Mouse (Mus musculus): ENCODE results near the gene Rpl23. TPM values are rescaled to one million over a fixed set of nuclear protein-coding genes. Genes with fewer than 3 reads are reported as not detected.

Rpl23 gene
- polyA plus RNA-seq, 1 experiment = 32.2 TPM

DNA sequence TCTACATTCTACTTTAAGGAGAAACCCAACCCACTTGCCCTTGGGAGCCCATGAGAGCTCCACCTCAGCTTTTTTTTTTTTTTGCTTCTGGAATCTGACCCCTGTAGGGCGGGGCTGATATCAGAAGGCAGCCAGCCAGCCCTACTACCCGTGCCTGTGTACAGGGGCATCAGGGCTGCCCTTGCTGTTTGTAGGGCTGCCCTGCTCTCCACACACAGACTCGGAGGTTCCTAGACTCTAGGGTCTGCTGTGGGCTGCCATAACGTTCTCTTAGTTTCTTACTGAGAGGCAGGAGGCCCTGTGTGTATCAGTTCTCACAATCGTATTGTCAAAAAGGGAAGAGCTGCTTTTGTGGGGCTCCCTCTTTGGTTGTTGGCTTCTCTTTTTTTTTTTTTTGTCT is 35.1 kb upstream of the Rpl23 start:
- TF ChIP-seq TAL1 (IDR thresholded peaks at IDR 0.05; ENCODE audit: low read length) = no peak
- TF ChIP-seq GATA1 (IDR thresholded peaks at IDR 0.05; ENCODE audit: low read length) = no peak
- H3K4me1 ChIP-seq (ENCODE audit: control insufficient read depth) = peaks cover 35% of the 10 kb centered on the region
- no peaks in the 10 kb centered on the region for H3K9me3 ChIP-seq (ENCODE audit: control insufficient read depth, low read length)
- no peaks in the 10 kb centered on the region for H3K27me3 ChIP-seq (ENCODE audit: control insufficient read depth)
- peaks cover 13% of the 10 kb centered on the region; the same call in 1 of the 2 replicates for H3K36me3 ChIP-seq (ENCODE audit: control insufficient read depth)
- H3K4me3 ChIP-seq (replicated peaks) = no peak overlapping the region

DNA sequence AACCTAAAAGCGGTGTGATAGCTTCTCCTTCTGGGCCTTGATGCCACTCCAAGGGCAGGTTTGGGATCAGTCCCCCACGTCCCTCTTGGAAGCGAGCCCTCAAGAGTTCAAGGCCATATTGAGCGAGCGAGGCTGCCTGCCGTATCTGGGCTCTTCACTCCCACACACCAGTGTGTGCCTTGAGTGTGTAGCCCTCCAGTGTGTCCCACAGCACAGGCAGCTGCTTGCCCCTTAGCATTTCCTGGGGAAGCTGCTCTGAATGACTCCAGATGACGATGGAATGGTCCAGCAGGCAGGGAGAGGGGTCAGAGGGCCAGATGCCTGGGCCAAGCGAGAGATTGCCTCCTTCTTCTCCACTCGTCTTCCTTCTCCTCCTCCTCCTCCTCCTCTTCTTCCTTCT is 34.7 kb upstream of the Rpl23 start:
- TF ChIP-seq TAL1 (IDR thresholded peaks at IDR 0.05; ENCODE audit: low read length) (no peak), GATA1 (IDR thresholded peaks at IDR 0.05; ENCODE audit: low read length) (no peak)
- Histone ChIP-seq H3K4me3 (replicated peaks) (no peak overlapping the region), H3K36me3 (ENCODE audit: control insufficient read depth) (peaks cover 13% of the 10 kb centered on the region; the same call in 1 of the 2 replicates), H3K4me1 (ENCODE audit: control insufficient read depth) (peaks cover 35% of the 10 kb centered on the region), H3K27me3 (ENCODE audit: control insufficient read depth) (no peaks in the 10 kb centered on the region), H3K9me3 (ENCODE audit: control insufficient read depth, low read length) (no peaks in the 10 kb centered on the region)

DNA sequence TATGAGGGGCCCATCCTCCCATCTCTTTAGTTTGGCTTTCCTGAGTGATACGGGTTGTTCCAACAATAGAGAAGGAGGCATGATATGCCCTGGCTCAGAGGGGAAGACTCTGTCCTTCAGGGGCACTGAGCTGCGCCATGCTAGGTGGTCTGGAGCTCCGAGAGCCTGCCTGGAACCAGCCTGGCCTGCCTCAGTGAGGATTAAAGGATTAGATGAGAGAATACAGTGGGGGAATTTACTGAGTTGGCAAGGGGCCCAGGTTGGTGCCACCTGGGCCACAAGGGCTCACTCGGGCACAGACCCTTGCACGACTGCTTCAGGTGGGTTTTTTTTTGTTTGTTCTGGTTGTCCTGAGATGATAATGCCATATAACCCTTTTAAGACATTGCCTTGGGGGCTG is 33.9 kb upstream of the Rpl23 start:
- Histone ChIP-seq H3K36me3 (ENCODE audit: control insufficient read depth) (peaks cover 13% of the 10 kb centered on the region; the same call in 1 of the 2 replicates), H3K27me3 (ENCODE audit: control insufficient read depth) (no peaks in the 10 kb centered on the region), H3K4me1 (ENCODE audit: control insufficient read depth) (peaks cover 30% of the 10 kb centered on the region), H3K4me3 (replicated peaks) (no peak overlapping the region), H3K9me3 (ENCODE audit: control insufficient read depth, low read length) (no peaks in the 10 kb centered on the region)
- no peak for TF ChIP-seq GATA1 (IDR thresholded peaks at IDR 0.05; ENCODE audit: low read length)
- no peak for TF ChIP-seq TAL1 (IDR thresholded peaks at IDR 0.05; ENCODE audit: low read length)

DNA sequence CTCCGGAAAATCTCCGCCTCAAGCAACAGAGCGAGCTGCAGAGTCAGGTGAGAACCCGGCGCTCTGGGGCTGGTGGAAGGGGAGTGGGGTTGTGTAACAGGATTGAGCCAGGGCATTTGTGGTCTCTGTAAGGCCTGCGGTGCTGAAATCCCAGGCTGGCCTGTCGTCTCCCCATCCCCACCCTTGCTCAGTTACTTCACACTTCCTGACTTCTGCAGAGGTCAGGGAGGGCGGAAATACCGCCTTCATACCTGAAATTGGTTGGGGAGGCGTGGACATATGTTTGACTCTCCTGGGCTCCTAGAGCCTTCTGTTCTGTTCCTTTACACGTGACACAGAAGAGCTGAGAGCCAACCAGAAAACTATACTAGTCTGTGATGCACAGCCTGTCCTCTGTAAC is 33.5 kb upstream of the Rpl23 start:
- H3K4me1 ChIP-seq (ENCODE audit: control insufficient read depth) = peaks cover 29% of the 10 kb centered on the region
- peaks cover 13% of the 10 kb centered on the region; the same call in 1 of the 2 replicates for H3K36me3 ChIP-seq (ENCODE audit: control insufficient read depth)
- no peak for TF ChIP-seq GATA1 (IDR thresholded peaks at IDR 0.05; ENCODE audit: low read length)
- no peak for TF ChIP-seq TAL1 (IDR thresholded peaks at IDR 0.05; ENCODE audit: low read length)
- no peaks in the 10 kb centered on the region for H3K9me3 ChIP-seq (ENCODE audit: control insufficient read depth, low read length)
- H3K4me3 ChIP-seq (replicated peaks) = no peak overlapping the region
- H3K27me3 ChIP-seq (ENCODE audit: control insufficient read depth) = no peaks in the 10 kb centered on the region

DNA sequence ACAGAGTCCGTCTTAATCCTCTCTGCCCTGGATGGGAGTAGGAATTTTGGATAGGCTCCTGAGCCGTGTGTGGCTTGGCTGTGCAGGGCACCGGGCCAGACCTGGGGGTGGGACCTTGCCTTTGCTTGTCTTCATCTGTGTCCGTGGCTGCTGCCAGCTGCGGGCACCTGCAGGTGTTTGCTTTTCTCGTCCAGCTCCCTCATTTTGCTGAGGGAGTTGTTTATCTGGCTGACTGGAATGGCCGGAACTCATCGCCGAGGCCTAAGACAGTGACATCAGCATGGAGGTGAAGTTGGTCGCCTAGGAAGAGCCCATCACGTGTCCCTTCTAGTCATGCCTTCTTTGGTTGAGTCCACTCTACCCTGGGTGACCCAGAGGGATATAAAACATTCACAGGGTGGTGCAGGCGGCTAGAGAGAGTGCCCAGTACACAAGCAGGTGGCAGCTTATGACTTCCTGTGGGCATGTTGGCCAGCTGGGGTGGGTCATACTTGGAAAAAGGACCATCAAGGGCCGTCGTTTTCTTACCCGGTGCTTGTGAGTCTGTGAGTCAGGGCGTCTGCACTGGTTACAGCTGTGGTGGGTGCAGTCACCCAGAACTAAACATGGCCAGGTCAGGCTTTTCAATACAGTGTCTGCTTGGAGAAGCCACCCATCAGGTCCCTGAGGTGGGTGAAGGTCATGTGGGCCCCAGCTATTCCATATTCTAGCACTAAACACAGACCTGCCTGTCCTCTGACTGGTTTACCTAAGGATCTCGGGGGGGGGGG is 31.7 kb upstream of the Rpl23 start:
- Histone ChIP-seq H3K4me3 (replicated peaks) (no peak overlapping the region), H3K27me3 (ENCODE audit: control insufficient read depth) (no peaks in the 10 kb centered on the region), H3K36me3 (ENCODE audit: control insufficient read depth) (peaks cover 18% of the 10 kb centered on the region; the same call in 1 of the 2 replicates), H3K4me1 (ENCODE audit: control insufficient read depth) (peaks cover 31% of the 10 kb centered on the region), H3K9me3 (ENCODE audit: control insufficient read depth, low read length) (no peaks in the 10 kb centered on the region)
- TF ChIP-seq GATA1 (IDR thresholded peaks at IDR 0.05; ENCODE audit: low read length) = no peak
- TF ChIP-seq TAL1 (IDR thresholded peaks at IDR 0.05; ENCODE audit: low read length) = no peak

DNA sequence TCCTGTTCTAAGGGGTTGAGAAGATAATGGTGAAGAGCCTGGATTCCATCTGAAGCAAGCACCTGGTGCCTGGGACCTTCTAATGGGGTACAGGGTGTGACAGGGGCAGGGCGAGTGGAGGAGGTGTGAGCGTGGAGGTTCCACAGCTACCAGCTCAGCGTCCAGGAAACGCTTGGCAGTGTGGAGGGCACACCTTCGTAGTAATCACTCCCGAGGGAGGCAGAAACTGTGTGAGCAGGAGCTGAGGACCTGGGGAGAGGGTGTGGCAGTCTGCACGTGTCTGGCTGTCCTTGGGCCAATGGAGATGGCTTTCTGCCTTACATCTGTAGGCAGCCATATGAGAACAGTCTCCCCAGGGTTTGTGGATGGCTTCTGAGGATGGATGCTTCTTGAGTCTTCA is 30.8 kb upstream of the Rpl23 start:
- H3K4me3 ChIP-seq (replicated peaks) = no peak overlapping the region
- no peak for TF ChIP-seq GATA1 (IDR thresholded peaks at IDR 0.05; ENCODE audit: low read length)
- no peak for TF ChIP-seq TAL1 (IDR thresholded peaks at IDR 0.05; ENCODE audit: low read length)
- H3K9me3 ChIP-seq (ENCODE audit: control insufficient read depth, low read length) = no peaks in the 10 kb centered on the region
- H3K27me3 ChIP-seq (ENCODE audit: control insufficient read depth) = no peaks in the 10 kb centered on the region
- peaks cover 22% of the 10 kb centered on the region; the same call in 1 of the 2 replicates for H3K36me3 ChIP-seq (ENCODE audit: control insufficient read depth)
- peaks cover 23% of the 10 kb centered on the region for H3K4me1 ChIP-seq (ENCODE audit: control insufficient read depth)

DNA sequence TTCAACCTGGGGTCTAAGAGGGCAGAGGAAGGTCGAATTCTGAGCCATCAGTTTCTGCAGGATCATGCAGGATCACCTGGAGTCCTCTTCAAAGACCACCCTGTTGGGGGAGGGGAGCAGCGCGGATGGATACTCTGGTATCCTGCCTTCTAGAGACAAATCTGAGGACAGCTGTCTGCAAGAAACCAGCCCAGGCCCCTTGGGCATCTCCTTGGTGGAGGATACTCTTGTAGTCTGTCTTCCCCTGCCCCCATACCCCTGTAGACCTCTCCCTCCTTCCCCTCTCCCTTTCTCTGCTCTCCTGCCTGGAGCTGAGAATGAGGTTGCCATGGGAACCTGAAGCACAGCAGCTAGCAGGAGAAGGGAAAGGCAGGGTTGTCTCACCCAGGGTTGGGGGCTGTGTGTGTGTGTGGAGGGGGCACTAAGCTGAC is 30.3 kb upstream of the Rpl23 start:
- no peak for TF ChIP-seq GATA1 (IDR thresholded peaks at IDR 0.05; ENCODE audit: low read length)
- no peak for TF ChIP-seq TAL1 (IDR thresholded peaks at IDR 0.05; ENCODE audit: low read length)

DNA sequence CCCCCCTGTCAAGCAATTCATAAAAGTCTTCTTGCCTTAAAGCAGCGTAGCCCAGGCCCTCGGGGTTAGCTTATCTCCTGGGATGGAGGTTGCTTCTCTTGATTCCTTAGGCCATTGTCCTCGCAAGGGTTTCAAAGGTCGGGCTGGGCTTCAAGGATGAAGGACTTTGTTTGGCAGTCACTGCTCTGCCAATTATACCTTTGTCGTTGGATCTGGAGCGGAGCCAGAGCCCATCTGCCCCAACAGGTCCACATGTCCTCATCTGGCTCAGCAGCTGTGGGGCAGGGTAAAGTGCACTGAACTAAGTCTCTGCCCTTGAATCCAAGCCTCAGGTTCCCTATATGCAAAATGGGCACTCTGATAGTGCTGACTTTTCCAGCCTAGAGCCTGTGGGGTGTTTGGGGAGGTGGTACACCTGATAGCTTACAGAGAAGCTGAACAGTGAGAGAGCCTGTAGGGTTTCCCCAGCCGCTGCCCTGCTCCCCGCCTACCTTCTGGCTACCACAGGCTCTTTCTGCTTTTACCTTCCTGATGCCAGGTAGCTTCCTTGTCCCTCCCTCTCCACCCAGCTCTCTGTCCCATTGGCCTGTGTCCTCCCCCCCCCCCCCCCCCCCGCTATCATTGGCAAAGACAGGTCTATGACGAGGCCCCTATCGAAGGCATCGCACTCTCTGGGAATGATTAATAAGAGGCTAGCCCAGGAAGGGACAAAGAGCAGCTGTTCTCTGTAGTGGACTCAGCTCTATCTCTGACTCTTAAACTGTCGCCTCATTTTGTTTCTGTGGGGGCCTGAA is 29.5 kb upstream of the Rpl23 start:
- Histone ChIP-seq H3K27me3 (ENCODE audit: control insufficient read depth) (no peaks in the 10 kb centered on the region), H3K4me1 (ENCODE audit: control insufficient read depth) (peaks cover 11% of the 10 kb centered on the region), H3K4me3 (replicated peaks) (no peak overlapping the region), H3K9me3 (ENCODE audit: control insufficient read depth, low read length) (no peaks in the 10 kb centered on the region), H3K36me3 (ENCODE audit: control insufficient read depth) (peaks cover 19% of the 10 kb centered on the region; the same call in 1 of the 2 replicates)
- no peak for TF ChIP-seq GATA1 (IDR thresholded peaks at IDR 0.05; ENCODE audit: low read length)
- TF ChIP-seq TAL1 (IDR thresholded peaks at IDR 0.05; ENCODE audit: low read length) = no peak

More for the DNA sequence above, 30.3 kb upstream of the Rpl23 start:
- no peaks in the 10 kb centered on the region for H3K9me3 ChIP-seq (ENCODE audit: control insufficient read depth, low read length)
- H3K4me3 ChIP-seq (replicated peaks) = no peak overlapping the region
- peaks cover 18% of the 10 kb centered on the region for H3K4me1 ChIP-seq (ENCODE audit: control insufficient read depth)
- H3K36me3 ChIP-seq (ENCODE audit: control insufficient read depth) = peaks cover 22% of the 10 kb centered on the region; the same call in 1 of the 2 replicates
- H3K27me3 ChIP-seq (ENCODE audit: control insufficient read depth) = no peaks in the 10 kb centered on the region

DNA sequence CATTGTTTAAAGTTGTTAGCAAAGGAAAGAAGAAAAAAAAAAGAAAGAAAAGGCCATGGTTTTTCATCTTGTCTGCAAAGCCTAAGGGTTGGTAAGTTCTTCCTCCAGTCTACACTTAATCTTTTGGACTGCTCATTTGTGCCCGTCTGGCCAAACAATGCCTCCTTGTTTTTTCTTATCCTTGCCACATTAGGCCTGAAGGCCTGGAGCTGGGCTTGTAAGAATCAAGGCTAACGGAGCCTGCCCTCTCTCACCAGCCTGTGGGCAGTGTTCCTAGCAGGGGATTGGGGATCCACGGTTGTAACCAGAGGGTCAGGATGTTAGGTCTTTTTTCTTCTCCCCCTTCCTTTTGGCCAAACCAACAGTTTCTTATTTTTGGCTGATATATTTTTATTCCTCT is 28.7 kb upstream of the Rpl23 start:
- no peak overlapping the region for H3K4me3 ChIP-seq (replicated peaks)
- H3K36me3 ChIP-seq (ENCODE audit: control insufficient read depth) = peaks cover 18% of the 10 kb centered on the region; the same call in 1 of the 2 replicates
- no peaks in the 10 kb centered on the region for H3K27me3 ChIP-seq (ENCODE audit: control insufficient read depth)
- TF ChIP-seq GATA1 (IDR thresholded peaks at IDR 0.05; ENCODE audit: low read length) = no peak
- TF ChIP-seq TAL1 (IDR thresholded peaks at IDR 0.05; ENCODE audit: low read length) = no peak
- no peaks in the 10 kb centered on the region for H3K9me3 ChIP-seq (ENCODE audit: control insufficient read depth, low read length)
- peaks cover 10% of the 10 kb centered on the region for H3K4me1 ChIP-seq (ENCODE audit: control insufficient read depth)
